Mouse (Mus musculus): ENCODE measurements around the gene Utf1.

DNA sequence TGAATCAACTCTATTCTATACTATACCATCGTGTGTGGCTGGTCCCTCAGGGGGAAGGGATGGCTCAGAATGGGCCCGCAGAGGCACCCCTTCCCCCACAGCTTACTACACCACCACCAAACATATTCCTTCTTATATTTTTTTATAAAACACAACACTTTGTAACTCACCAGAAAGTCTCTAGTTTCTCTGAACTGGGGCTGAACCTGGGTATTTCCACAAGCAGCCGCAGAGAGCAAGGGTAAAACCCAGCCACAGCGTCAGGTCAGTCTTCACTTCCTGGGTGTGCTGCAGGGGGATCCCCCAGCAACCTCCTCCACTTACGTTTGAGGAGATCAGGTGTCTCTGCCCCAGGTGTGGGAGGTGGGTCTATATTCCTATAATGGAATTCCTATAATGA lies 24.8 kb downstream of the Utf1 start:
- TF ChIP-seq CTCF (IDR thresholded peaks at IDR 0.05; ENCODE audit: borderline replicate concordance, insufficient read depth, low read depth, low read length) (no peak), POLR2A (IDR thresholded peaks at IDR 0.05; ENCODE audit: borderline replicate concordance, insufficient read depth, low read length) (no peak)
